Mouse (Mus musculus) R1 (cell line): ENCODE data around the gene Itgb5.

Experiments
- DNase-seq: peaks from one replicate; pipeline ENCODE4 v3.0.0-alpha.2; 2018; ENCODE audit warnings: low read depth, low spot score

The Itgb5 gene

DNA sequence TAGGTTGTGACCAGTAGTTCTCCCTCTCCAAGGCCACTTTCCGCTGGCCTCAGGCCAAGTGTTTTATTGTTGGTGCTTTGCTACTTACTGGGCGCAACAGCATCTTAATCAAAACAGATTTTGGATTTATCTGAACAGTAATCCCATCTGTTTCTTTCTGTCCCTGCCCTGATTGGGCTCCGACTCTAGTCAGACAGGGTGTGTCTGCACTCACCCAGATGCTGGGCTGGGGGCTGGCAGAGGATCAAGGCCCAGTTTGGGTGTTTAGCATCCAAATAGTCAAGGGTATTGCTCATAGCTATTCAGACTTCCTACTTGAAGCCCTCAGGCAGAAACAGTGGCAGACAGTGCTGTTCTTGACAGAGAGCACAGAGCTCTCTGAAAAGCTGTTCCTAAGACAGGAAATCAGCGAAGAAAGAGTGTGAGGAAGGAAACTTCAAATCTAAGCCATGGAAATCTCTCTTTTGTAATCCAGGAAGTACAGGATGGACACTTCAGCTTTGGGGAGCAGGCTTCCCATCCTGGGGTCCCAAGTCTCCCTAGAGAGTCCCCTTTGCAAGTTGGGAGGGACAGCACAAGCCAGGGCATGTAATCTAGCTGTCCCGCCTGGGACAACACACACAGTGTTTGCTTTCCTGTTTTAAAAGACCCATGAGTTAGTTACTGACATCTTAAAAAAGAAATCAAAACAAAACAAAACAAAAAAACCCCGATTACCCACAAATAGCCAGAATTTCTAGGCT, 48.7 kb downstream of the Itgb5 start:
- DNase-seq = peak; percentile 70

DNA sequence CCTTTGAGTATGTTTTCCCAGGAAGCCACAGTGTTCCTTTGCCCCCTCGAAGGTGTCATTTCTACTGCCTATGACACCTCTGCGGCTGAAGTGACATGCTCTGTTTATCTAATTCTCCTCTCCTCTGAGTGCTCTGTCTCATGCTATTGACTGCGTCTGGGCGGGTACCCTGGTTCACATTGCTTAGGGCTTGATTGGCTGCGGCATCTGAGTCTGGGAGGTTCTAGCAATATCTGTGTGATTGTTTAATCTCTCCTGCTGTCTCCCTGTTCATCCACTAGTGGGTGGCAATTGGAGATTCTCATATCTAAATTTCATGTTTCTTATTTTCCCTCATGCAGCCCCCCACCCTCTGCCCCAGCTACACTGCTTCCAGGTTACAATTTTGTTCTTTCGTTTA, 49.6 kb downstream of the Itgb5 start:
- peak; percentile 54 for DNase-seq

DNA sequence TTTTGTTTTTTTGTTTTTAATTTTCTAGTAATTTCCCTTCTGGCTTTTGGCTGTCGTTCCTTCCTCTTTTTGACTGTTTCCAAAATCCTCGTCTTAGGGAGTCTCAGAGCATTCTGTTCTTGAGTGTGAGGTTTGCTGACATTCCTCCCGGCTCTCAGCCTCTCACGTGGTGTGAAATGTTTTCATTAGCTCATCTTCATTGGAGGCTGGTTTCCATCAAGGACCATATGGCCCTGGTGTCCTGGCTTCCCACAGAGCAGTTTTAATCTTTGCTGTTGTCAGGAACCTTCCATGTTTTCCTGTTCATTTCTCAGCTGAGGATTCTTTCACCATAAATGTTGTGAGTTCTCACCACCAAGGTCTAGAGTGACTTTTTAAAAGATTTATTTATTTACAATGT, 50.1 kb downstream of the Itgb5 start:
- DNase-seq = no peak

DNA sequence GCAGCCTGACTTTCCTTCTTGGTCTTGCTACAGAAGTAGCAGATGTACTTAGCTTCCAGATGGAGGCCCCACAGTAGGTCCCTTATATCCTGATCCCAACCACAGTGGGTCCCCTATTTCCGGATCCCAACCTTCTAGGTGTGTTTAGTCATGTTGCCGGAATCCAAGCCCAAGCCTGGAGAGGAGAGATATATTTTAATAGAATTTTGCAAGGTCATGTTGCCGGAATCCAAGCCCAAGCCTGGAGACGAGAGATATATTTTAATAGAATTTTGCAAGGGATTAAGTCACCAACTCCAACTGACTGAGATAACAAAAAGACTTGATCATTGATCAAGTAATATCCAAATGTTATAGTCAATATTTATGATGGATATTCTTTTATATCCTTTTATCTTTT, 51.3 kb downstream of the Itgb5 start:
- DNase-seq = no peak

GRCm38 (mm10) chr16:33882540-33882939, 53.1 kb downstream of the Itgb5 start:
- no peak for DNase-seq

DNA sequence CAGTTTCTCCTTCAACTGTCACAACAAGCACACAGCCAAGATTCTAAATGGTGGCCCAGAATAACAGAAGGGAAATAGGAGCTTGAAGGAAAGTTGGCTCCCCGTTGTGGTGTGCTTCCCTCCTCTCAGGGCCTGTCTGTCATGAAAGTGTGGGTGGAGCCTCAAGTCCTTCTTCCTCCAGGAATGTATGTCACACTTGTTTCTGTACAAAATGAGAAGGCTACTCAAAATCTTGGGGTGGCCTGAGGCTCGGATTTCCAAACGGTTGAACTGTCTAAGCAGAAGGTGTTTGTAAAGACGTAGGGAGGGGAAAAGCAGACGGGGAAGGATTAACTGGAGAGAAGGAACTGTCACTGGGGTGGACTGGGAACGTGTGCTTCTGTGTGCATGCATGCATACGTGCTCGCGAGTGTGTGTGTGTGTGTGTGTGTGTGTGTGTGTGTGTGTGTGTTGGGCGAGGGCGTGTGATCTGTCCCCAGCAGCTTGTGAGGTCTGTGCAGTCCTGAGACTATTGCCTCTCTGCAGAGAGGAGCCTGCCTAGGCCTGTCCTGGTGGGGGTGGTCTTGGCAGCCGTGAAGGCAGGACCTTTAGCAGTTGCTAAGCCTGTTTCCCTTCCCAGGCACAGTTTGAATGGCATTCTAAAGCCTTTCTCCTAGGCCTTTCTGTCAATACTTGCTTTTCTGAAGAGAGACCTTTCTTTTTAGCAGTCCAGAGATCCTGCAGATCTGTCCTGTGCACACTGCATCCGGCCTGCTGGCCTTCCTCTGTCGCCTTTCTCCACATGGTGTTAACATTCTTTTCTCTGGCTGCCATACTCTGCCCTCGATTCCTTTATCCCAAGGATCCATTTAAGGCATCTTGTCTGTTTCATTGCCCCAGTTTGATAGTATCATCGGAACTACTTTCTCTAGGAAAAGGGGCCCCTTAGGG, 53.8 kb downstream of the Itgb5 start:
- DNase-seq = peak; percentile 67

DNA sequence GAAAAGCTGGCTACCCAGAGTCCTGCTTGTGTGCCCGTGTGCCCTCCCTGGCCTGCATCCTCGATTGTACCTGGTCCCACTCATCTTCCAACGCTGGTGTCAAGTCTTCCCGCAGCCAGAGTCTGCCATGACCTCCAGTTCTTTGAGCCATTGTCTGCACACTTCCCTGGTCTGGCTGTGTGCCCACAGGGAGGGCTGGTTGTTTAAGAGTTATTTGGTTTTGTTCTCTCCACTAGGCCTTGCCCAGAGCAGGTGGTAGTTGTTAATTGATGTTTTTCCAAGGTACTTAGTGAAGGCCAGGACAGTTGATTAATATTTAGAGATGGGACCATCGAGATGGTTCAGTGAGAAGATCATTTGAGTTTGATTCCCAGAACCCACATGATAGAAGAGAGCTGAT, 54.7 kb downstream of the Itgb5 start:
- DNase-seq = no peak

GRCm38 (mm10) chr16:33885021-33885471, 55.6 kb downstream of the Itgb5 start:
- DNase-seq = peak; percentile 37

GRCm38 (mm10) chr16:33885671-33886328, 56.3 kb downstream of the Itgb5 start:
- DNase-seq = no peak

DNA sequence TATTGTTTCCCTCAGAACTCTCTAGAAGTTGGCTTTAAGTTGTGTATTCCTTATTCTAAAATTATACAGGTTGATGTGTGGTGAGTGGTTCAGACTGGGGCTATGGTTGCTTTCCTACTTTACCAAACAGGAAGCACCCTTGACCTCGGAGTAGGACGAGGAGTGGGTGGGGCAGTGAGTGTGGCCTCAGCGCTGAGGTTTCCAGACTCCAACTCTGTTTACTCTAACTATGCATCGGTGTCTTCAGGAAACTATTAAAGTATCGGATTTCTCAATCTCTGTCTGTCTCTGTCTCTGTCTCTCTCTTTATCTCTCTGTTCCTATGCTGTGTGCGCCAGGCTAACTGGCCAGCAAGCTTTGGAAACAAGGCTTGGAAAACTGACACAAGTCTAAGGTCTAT, 57.2 kb downstream of the Itgb5 start:
- no peak for DNase-seq

DNA sequence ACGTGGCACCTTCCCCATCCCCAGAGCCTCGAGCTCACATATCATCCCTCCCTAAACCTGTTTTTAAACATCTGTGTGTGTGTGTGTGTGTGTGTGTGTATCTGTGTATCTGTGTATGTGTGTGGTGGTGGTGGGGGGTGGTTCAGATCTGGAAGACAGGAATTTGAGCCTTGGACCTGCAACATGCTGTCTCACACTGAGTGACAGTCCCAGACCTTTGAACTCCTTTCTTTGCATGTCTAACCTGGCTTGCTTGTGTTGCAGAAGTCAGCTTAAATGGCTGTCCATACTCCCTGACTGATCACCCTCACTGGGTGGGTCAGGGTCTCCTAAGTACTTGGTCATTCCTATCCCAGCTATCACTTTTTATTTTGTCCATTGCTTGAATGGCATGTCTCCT, 58.5 kb downstream of the Itgb5 start:
- DNase-seq = no peak

- DNase-seq = no peak
Observed at GRCm38 (mm10) chr16:33889000-33889607, 59.6 kb downstream of the Itgb5 start.

- peak; percentile 27 for DNase-seq
Observed at GRCm38 (mm10) chr16:33891099-33891498, 61.6 kb downstream of the Itgb5 start.

DNA sequence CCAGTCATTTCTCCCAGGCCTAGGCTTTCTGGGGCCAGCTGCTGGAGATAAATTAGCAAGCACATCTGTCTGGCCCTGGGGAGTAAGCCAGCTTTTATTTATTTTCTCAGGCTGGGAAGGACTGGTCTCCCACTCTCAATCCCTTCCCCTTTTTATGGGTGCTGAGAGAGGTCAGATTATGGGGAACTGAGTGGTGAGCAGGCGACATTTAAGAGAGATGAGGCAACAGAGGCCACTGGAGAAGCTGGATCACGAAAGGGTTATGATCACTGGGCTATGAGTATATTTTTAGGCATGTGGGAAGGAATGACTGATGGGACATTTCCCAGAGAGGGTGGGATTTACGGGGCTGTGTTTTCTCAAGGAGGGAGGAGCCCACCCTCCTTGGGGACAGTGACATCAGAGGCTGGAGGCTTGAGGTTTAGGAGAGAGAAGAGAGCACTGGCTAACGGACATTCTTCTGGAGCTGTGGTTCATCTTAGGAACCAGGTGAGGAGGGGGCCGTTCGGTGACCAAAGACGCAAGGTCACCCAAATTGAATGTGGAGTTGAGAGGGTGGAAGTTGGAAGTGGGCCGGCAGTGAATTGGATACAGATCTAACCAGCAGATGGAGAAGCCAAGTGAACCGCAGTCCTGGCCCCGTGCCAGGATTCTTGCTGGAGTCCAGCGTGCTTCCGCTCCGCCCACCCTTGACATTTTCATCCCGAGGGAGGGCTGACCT, 62.3 kb downstream of the Itgb5 start:
- peak; percentile 82 for DNase-seq

DNA sequence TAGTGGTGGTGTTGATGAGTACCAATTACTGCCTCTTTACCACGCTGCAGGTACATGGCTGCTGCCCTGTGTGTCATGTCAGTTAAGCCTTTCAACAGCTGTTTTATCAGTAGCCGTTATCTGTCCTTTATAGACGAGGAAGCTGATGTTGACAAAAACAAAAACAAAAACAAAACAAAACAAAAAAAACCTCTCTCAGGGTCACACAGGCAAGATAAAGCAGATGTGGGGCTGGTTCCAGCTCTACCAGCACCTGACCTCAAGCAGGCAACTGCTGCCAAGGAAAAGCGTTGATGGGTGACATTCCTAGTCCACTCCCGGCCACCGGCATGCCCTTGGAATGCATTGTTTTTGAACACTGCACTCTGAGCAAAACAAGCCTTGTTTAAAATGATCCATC, 63.1 kb downstream of the Itgb5 start:
- DNase-seq = peak; percentile 42

DNA sequence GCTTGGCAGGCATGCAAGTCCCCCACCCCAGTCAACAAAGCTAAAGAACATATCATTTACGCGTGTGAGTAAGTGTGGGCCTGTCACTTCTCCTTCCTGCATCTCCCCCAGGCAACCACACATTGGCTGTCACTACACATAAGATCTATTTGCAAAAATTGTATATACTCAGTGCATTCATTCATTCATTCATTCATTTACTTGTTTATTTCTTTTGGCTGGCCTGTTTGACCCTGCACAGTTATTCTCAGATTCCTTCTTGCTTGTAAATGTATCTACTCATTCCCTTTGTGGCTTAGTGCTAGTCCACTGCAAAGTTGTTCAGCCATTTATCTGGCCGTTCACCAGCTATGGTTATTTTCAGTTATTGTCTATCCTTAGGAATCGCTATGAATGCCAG, 64.3 kb downstream of the Itgb5 start:
- no peak for DNase-seq

DNA sequence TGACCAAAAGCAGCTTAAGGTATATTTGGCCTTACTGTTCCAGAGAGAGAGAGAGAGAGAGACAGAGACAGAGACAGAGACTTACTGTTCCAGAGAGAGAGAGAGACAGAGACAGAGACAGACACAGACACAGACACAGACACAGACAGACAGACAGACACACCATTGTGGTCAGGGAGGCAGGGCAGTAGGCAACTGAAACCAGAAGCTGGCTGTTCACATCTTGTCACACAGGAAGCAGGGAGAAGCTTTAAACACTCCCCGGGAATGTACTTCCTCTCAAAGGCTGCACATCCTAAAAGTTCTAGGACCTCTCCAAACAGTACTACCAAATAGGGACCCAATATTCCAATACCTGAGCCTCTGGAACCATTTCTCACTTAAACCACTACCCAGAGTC, 65.0 kb downstream of the Itgb5 start:
- DNase-seq = no peak

DNA sequence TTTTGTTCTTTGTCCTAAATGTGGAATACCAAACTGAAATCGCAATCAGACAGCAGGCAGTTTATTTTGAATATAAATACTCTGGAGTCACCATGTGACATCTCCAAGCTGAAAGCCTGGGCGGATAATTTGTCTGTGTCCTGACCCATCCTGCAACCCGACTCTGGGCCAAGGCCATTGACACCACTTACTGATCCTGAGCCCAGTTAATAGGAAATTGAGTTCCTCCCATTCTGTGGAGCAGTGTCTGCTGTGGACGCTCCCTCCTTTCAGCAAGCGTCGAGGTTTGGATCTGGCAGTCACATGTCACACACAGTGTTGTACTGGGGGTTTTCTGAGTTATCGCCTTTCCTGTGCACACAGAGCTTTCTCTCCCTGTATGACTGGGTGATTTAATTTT, 66.2 kb downstream of the Itgb5 start:
- peak; percentile 22 for DNase-seq

- no peak for DNase-seq
Observed at GRCm38 (mm10) chr16:33896801-33897200, 67.3 kb downstream of the Itgb5 start.

DNA sequence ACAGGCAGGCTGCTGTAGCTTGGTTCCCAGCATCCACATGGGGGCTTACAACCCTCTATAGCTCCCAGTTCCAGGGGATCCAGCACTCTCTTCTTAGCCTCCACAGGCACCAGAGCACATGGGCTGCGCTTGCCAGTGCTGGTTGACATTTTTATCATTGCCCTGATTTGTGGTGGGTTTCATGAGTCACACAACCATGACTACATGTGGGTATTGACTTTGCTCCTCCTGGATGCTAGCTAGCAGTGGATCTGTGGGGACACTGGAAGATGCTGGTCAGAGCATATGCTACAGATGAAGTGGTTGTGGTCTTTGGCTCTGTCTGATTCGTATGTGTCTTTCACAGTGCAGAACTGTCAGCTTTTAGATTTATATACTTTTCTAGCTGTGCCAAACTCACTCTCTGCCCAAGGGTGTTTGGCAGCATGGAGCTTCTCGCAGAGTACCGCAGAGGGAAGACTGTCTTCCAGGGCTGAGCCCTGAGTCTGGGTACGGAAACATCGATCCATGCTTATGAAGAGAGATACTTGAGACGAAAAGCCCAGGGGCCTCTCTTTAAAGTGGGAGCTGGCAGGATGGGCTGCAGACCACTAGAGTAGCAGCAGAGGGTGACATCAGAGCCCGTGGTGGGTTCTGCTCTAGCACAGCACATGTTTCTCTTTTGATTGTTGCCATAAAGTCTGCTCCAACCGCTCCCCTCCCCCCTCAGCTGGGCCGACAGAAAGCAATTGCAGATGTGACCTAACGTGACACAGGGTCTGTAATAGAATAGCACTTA, 74.4 kb downstream of the Itgb5 start:
- no peak for DNase-seq
